Mouse (Mus musculus) CH12F3 (cell line): Measurements from ENCODE around the gene Lasp1.

Experiments used
- in situ Hi-C: fragments of 300-500 bp; cut with MboI; formaldehyde crosslinking; loops from 2 replicates; pipeline ENCODE4 v1.14.3; 2020; ENCODE audit warnings: low sequenced_read_pairs

Gene Lasp1

GRCm38 (mm10) chr11:97809235-97810121, 10.7 kb downstream of the Lasp1 start:
- in situ Hi-C loops: no loop called here

GRCm38 (mm10) chr11:97810356-97810755, 11.6 kb downstream of the Lasp1 start:
- in situ Hi-C loops: no loop called here

- in situ Hi-C loops: no loop called here
Observed at GRCm38 (mm10) chr11:97810970-97811369, 12.2 kb downstream of the Lasp1 start.

GRCm38 (mm10) chr11:97811569-97812362, 13.0 kb downstream of the Lasp1 start:
- in situ Hi-C loops: no loop called here

- in situ Hi-C loops: no loop called here
Observed at GRCm38 (mm10) chr11:97812491-97812921, 13.7 kb downstream of the Lasp1 start.

- in situ Hi-C loops: no loop called here
Observed at GRCm38 (mm10) chr11:97813085-97813484, 14.3 kb downstream of the Lasp1 start.

- in situ Hi-C loops: no loop called here
Observed at GRCm38 (mm10) chr11:97813746-97814515, 15.1 kb downstream of the Lasp1 start.

- in situ Hi-C loops: no loop called here
Observed at GRCm38 (mm10) chr11:97815736-97816135, 16.9 kb downstream of the Lasp1 start.

- in situ Hi-C loops: no loop called here
Observed at GRCm38 (mm10) chr11:97816176-97816575, 17.4 kb downstream of the Lasp1 start.

GRCm38 (mm10) chr11:97816916-97817315, 18.1 kb downstream of the Lasp1 start:
- in situ Hi-C loops: no loop called here

- in situ Hi-C loops: no loop called here
Observed at GRCm38 (mm10) chr11:97817379-97817778, 18.6 kb downstream of the Lasp1 start.

GRCm38 (mm10) chr11:97818003-97818402, 19.2 kb downstream of the Lasp1 start:
- in situ Hi-C loops: no loop called here

GRCm38 (mm10) chr11:97818571-97818970, 19.8 kb downstream of the Lasp1 start:
- in situ Hi-C loops: no loop called here

- in situ Hi-C loops: no loop called here
Observed at GRCm38 (mm10) chr11:97819102-97819501, 20.3 kb downstream of the Lasp1 start.

GRCm38 (mm10) chr11:97819923-97820322, 21.1 kb downstream of the Lasp1 start:
- in situ Hi-C loops: no loop called here

GRCm38 (mm10) chr11:97820840-97821239, 22.0 kb downstream of the Lasp1 start:
- in situ Hi-C loops: no loop called here

- in situ Hi-C loops: no loop called here
Observed at GRCm38 (mm10) chr11:97821401-97822064, 22.7 kb downstream of the Lasp1 start.

GRCm38 (mm10) chr11:97822840-97823603, 24.2 kb downstream of the Lasp1 start:
- in situ Hi-C loops: no loop called here

GRCm38 (mm10) chr11:97824168-97824567, 25.4 kb downstream of the Lasp1 start:
- in situ Hi-C loops: no loop called here

- in situ Hi-C loops: no loop called here
Observed at GRCm38 (mm10) chr11:97824895-97825294, 26.1 kb downstream of the Lasp1 start.
